Mouse (Mus musculus): ENCODE results near the gene Pdk2. TPM values are rescaled to one million over a fixed set of nuclear protein-coding genes. Genes with fewer than 3 reads are reported as not detected.
"Not testable (repeated sequence)": the region's sequence is repeated elsewhere in the genome, so short reads cannot be mapped to it uniquely, and the experiment has no call there.

Pdk2 gene
- total RNA-seq, 1 experiment from 2014 or later = 3.7 TPM

- no peak for ATAC-seq (replicated peaks; ENCODE audit: low read depth, poor library complexity, severe bottlenecking)
Observed at GRCm38 (mm10) chr11:95034902-95035301, 6.3 kb downstream of the Pdk2 start.

GRCm38 (mm10) chr11:95033617-95034016 lies 7.5 kb downstream of the Pdk2 start:
- ATAC-seq (replicated peaks; ENCODE audit: low read depth, poor library complexity, severe bottlenecking) = no peak

- ATAC-seq (replicated peaks; ENCODE audit: low read depth, poor library complexity, severe bottlenecking) = no peak
Observed at GRCm38 (mm10) chr11:95032945-95033344, 8.2 kb downstream of the Pdk2 start.

- ATAC-seq (replicated peaks; ENCODE audit: low read depth, poor library complexity, severe bottlenecking) = no peak
Observed at GRCm38 (mm10) chr11:95027850-95028470, 13.2 kb downstream of the Pdk2 start.

GRCm38 (mm10) chr11:95026849-95027248 lies 14.3 kb downstream of the Pdk2 start:
- ATAC-seq (replicated peaks; ENCODE audit: low read depth, poor library complexity, severe bottlenecking) = no peak

GRCm38 (mm10) chr11:95026090-95026542 lies 15.0 kb downstream of the Pdk2 start:
- no peak for ATAC-seq (replicated peaks; ENCODE audit: low read depth, poor library complexity, severe bottlenecking)

- no peak for ATAC-seq (replicated peaks; ENCODE audit: low read depth, poor library complexity, severe bottlenecking)
Observed at GRCm38 (mm10) chr11:95025227-95026012, 15.7 kb downstream of the Pdk2 start.

GRCm38 (mm10) chr11:95024439-95025184 lies 16.5 kb downstream of the Pdk2 start:
- no peak for ATAC-seq (replicated peaks; ENCODE audit: low read depth, poor library complexity, severe bottlenecking)

- no peak for ATAC-seq (replicated peaks; ENCODE audit: low read depth, poor library complexity, severe bottlenecking)
Observed at GRCm38 (mm10) chr11:95023481-95023880, 17.7 kb downstream of the Pdk2 start.

- no peak for ATAC-seq (replicated peaks; ENCODE audit: low read depth, poor library complexity, severe bottlenecking)
Observed at GRCm38 (mm10) chr11:95022237-95022992, 18.7 kb downstream of the Pdk2 start.

- ATAC-seq (replicated peaks; ENCODE audit: low read depth, poor library complexity, severe bottlenecking) = no peak
Observed at GRCm38 (mm10) chr11:95015484-95015883, 25.7 kb downstream of the Pdk2 start.

- no peak for ATAC-seq (replicated peaks; ENCODE audit: low read depth, poor library complexity, severe bottlenecking)
Observed at GRCm38 (mm10) chr11:95012487-95012886, 28.7 kb downstream of the Pdk2 start.

GRCm38 (mm10) chr11:95012075-95012474 lies 29.1 kb downstream of the Pdk2 start:
- ATAC-seq (replicated peaks; ENCODE audit: low read depth, poor library complexity, severe bottlenecking) = peak; percentile 85

- ATAC-seq (replicated peaks; ENCODE audit: low read depth, poor library complexity, severe bottlenecking) = no peak
Observed at GRCm38 (mm10) chr11:95011416-95011815, 29.7 kb downstream of the Pdk2 start.

- ATAC-seq (replicated peaks; ENCODE audit: low read depth, poor library complexity, severe bottlenecking) = not testable (repeated sequence)
Observed at GRCm38 (mm10) chr11:95010841-95011403, 30.2 kb downstream of the Pdk2 start.

GRCm38 (mm10) chr11:95010141-95010739 lies 30.9 kb downstream of the Pdk2 start:
- ATAC-seq (replicated peaks; ENCODE audit: low read depth, poor library complexity, severe bottlenecking) = no peak

GRCm38 (mm10) chr11:95009629-95010014 lies 31.5 kb downstream of the Pdk2 start, which contains the start of gene Samd14:
Gene Samd14 (plus strand): TSS chr11:95009879.
- peak; percentile 28 for ATAC-seq (replicated peaks; ENCODE audit: low read depth, poor library complexity, severe bottlenecking)

GRCm38 (mm10) chr11:95008661-95009628 lies 32.2 kb downstream of the Pdk2 start:
- 0 out of 2 replicates have a peak, but pooled peaks have one; percentile 1 for ATAC-seq (replicated peaks; ENCODE audit: low read depth, poor library complexity, severe bottlenecking)
